Mouse (Mus musculus) E14TG2a.4 (cell line): Measurements from ENCODE around the gene Lnx2.

Experiments used
- CTCF ChIP-seq: conservative IDR thresholded peaks from 2 replicates; pipeline ENCODE4 v1.5.1; 2014; ENCODE audit warnings: low read length
- NANOG ChIP-seq: IDR thresholded peaks from 2 replicates; pipeline ENCODE4 v1.6.1; 2014; ENCODE audit warnings: borderline replicate concordance, low read length, mixed read lengths
- POU5F1 ChIP-seq: IDR thresholded peaks from 2 replicates; pipeline ENCODE4 v1.6.1; 2014; ENCODE audit warnings: low read length, borderline replicate concordance

GRCm38 (mm10) chr5:147021546-147022265, 54.7 kb downstream of the Lnx2 start:
- no peak for TF ChIP-seq CTCF
- no peak for TF ChIP-seq NANOG
- TF ChIP-seq POU5F1 = no peak
